Mouse (Mus musculus) intestine, postnatal 0 days (tissue): ENCODE measurements around the gene Rptor. TPM values are rescaled to one million over a fixed set of nuclear protein-coding genes. Genes with fewer than 3 reads are reported as not detected.

Experiments used
- ATAC-seq: fragments of 200-750 bp; cut with Nextera tagmentation; 2 replicates; pipeline ENCODE4 v1.8.0; 2017; ENCODE audit warnings: mild to moderate bottlenecking, moderate TSS enrichment, moderate library complexity
- H3K27ac ChIP-seq: fragments of 300-500 bp; sonication (generic); 2 replicates; pipeline ENCODE4 v1.5.1; 2014; ENCODE audit warnings: mild to moderate bottlenecking, low read depth, low read length, moderate library complexity
- H3K27me3 ChIP-seq: fragments of 300-500 bp; sonication (generic); replicated peaks from 2 replicates; pipeline ENCODE4 v1.6.1; 2014; ENCODE audit warnings: low read length, mixed read lengths; ENCODE audit not compliant: control insufficient read depth, insufficient read depth
- H3K36me3 ChIP-seq: fragments of 300-500 bp; sonication (generic); 2 replicates; pipeline ENCODE4 v1.6.1; 2014; ENCODE audit warnings: mild to moderate bottlenecking, moderate library complexity; ENCODE audit not compliant: control insufficient read depth, insufficient read depth
- H3K4me1 ChIP-seq: fragments of 300-500 bp; sonication (generic); replicated peaks from 2 replicates; pipeline ENCODE4 v1.6.1; 2014; ENCODE audit warnings: antibody characterized with exemption, low read length, mixed read lengths; ENCODE audit not compliant: control insufficient read depth, insufficient read depth
- H3K4me2 ChIP-seq: fragments of 300-500 bp; sonication (generic); replicated peaks from 2 replicates; pipeline ENCODE4 v1.6.1; 2014; ENCODE audit warnings: low read depth, mild to moderate bottlenecking, moderate library complexity
- H3K4me3 ChIP-seq: fragments of 300-500 bp; sonication (generic); 2 replicates; pipeline ENCODE4 v1.5.1; 2014; ENCODE audit warnings: low read depth, low read length
- H3K9ac ChIP-seq: fragments of 300-500 bp; sonication (generic); 2 replicates; pipeline ENCODE4 v1.6.1; 2014; ENCODE audit warnings: mild to moderate bottlenecking, low read depth, low read length
- H3K9me3 ChIP-seq: fragments of 300-500 bp; sonication (generic); 2 replicates; pipeline ENCODE4 v1.6.1; 2016; ENCODE audit warnings: mixed run types; ENCODE audit not compliant: control insufficient read depth
- CTCF ChIP-seq: sonication (generic); IDR thresholded peaks from 2 replicates; pipeline ENCODE4 v1.5.1; 2016; ENCODE audit warnings: low read depth, mild to moderate bottlenecking, control low read depth, antibody characterized with exemption, moderate library complexity
- WGBS: fragments of 180-500 bp; shearing (Covaris S2); extraction: QIAGEN DNeasy Blood & Tissue Kit; methylation state at CpG from one replicate; pipeline ENCODE4 v1.1.7; 2014; 5-methylcytosine and 5-hydroxymethylcytosine counted together
- polyA plus RNA-seq: library from polyadenylated mRNA; unstranded; fragments of >200 nt; fragmentation: Nextera tagmentation; extraction: Ambion mirVana; gene quantifications from 2 replicates; pipeline ENCODE4 v1.2.1, GENCODE M21; 2015

Gene Rptor
- polyA plus RNA-seq, 1 experiment from 2014 or later, result 5.1 TPM

DNA sequence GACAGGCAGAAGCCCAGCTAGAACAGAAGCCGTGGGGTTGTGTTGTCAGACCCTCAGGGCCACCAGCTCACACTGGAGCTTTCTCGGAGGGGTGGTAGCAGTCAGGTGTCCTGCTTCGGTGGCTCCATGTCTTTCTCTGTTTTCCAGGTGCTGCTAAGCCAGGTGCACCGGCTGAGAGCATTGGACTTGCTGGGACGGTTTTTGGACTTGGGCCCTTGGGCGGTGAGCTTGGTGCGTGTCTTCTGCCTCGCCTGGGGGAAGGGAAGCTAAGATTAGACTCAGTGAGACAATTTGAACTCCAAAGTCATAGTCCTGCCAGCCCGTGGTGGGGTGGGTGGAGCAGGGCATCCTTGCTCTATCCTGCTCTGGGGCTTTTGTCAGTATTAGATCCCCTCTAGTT, 218.8 kb downstream of the Rptor start:
- no peak for ATAC-seq
- H3K27ac ChIP-seq, result no peak overlapping the region
- 79% methylated on average over 9 of the region's 9 CpGs for WGBS
- peaks cover 26% of the 10 kb centered on the region for H3K36me3 ChIP-seq
- H3K4me1 ChIP-seq, result no peaks in the 10 kb centered on the region
- H3K4me2 ChIP-seq, result no peak overlapping the region
- no peak overlapping the region for H3K4me3 ChIP-seq
- no peaks in the 10 kb centered on the region for H3K9me3 ChIP-seq
- no peak overlapping the region for H3K9ac ChIP-seq
- no peak for TF ChIP-seq CTCF
- H3K27me3 ChIP-seq, result no peaks in the 10 kb centered on the region

DNA sequence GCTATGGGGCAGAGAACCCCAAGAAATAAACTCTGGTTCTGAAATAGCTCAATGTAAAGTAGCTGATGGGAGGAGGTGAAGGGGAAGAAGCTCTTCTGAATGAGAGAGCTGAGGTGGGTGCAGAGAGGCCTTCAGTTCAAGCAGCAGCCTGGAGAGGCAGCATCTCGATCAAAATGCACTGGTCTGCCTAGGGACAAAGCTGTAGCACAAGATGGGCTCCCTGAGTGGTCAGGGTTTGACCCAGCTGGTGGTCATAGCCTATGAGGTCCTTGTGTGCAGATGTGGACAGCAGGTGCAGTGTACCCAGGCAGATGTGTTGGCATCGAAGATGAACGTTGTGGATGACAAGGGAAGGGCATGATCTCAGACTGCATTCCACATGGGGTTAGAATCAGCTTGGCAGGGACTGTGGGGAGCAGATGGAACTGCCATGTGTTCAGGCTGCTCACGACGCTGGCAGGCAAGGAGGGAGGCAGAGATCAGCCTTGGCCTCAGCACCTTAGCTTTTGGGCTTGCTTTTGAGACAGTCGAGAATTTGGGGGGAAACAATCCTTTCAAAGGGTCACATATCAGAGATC, 221.5 kb downstream of the Rptor start:
- no peak overlapping the region for H3K9ac ChIP-seq
- H3K36me3 ChIP-seq, result peaks cover 27% of the 10 kb centered on the region
- H3K27me3 ChIP-seq, result no peaks in the 10 kb centered on the region
- no peak overlapping the region for H3K4me2 ChIP-seq
- H3K27ac ChIP-seq, result no peak overlapping the region
- no peaks in the 10 kb centered on the region for H3K4me1 ChIP-seq
- 82% methylated on average over 6 of the region's 6 CpGs for WGBS
- no peak for ATAC-seq
- TF ChIP-seq CTCF, result no peak
- no peaks in the 10 kb centered on the region for H3K9me3 ChIP-seq
- no peak overlapping the region for H3K4me3 ChIP-seq

DNA sequence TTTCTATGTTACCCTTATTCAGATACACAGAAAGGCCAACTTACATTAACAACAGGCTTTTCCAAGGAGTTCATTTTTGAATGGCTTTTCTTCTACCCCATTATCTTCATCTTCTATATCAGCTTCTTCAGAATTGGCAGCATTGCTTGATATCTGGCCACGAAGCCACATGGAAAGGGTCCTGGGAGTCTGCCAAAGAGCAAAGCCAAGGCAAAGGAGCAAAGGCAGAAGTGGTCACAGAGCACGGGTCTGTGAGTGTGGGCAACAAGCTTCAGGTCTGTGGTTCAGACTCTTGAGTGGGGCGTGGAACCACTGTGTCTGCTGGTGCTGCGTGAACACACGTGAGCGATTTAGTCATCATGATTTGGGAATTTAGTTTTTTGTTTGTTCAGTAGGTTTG, 223.1 kb downstream of the Rptor start:
- H3K9ac ChIP-seq, result no peak overlapping the region
- no peaks in the 10 kb centered on the region for H3K9me3 ChIP-seq
- no peak overlapping the region for H3K4me2 ChIP-seq
- WGBS, result 92% methylated on average over 6 of the region's 6 CpGs
- H3K36me3 ChIP-seq, result peaks cover 22% of the 10 kb centered on the region
- no peaks in the 10 kb centered on the region for H3K27me3 ChIP-seq
- H3K4me1 ChIP-seq, result no peaks in the 10 kb centered on the region
- H3K27ac ChIP-seq, result no peak overlapping the region
- no peak overlapping the region for H3K4me3 ChIP-seq
- ATAC-seq, result no peak
- no peak for TF ChIP-seq CTCF

DNA sequence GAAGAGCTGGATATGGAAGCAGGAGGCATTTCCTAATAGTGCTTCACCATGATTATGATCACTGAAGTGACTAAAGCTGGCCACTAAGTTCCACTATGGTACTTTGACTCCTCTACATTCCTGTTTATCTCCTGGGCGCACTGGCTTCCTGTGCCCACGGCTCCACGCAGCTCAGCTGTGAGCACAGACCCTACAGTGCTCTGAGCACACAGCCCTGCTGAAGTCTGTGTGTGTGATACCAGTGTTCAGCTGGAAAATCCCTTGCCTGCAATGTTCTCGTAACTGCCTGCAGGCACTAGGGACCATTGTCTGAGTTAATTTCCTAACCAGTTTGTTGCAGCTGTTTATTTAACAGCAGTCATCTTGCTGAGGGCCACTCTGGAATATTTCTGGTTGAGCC, 223.5 kb downstream of the Rptor start:
- Histone ChIP-seq H3K4me1 (no peaks in the 10 kb centered on the region), H3K27ac (no peak overlapping the region), H3K9ac (no peak overlapping the region), H3K27me3 (no peaks in the 10 kb centered on the region), H3K36me3 (peaks cover 22% of the 10 kb centered on the region), H3K9me3 (no peaks in the 10 kb centered on the region), H3K4me2 (no peak overlapping the region), H3K4me3 (no peak overlapping the region)
- no peak for ATAC-seq
- WGBS, result 83% methylated on average over 4 of the region's 4 CpGs
- no peak for TF ChIP-seq CTCF

DNA sequence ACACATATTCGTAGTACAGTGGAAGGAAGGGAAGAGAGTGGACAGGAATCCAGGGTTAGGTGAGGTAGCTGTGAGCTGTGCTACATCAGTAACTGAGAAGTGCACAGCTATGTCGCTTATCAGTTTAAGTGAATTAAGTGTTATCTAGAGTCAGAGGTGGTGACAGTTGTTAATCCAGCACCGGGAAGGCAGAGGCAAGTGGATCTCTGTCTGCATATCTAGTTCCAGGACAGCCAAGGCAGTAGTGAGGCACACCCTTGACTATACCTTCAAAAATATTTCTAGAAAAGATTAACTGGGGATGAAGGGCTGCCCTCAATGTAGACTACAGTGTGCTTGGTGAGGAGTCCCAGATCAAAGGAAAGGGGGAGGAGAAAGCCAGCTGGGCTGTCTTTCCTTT, 226.4 kb downstream of the Rptor start:
- Histone ChIP-seq H3K36me3 (peaks cover 15% of the 10 kb centered on the region; the same call in 1 of the 2 replicates), H3K4me3 (no peak overlapping the region), H3K9me3 (no peaks in the 10 kb centered on the region), H3K9ac (no peak overlapping the region), H3K4me1 (no peaks in the 10 kb centered on the region), H3K27ac (no peak overlapping the region), H3K27me3 (no peaks in the 10 kb centered on the region), H3K4me2 (no peak overlapping the region)
- TF ChIP-seq CTCF, result no peak
- 71% methylated on average over 3 of the region's 3 CpGs for WGBS
- ATAC-seq, result no peak

DNA sequence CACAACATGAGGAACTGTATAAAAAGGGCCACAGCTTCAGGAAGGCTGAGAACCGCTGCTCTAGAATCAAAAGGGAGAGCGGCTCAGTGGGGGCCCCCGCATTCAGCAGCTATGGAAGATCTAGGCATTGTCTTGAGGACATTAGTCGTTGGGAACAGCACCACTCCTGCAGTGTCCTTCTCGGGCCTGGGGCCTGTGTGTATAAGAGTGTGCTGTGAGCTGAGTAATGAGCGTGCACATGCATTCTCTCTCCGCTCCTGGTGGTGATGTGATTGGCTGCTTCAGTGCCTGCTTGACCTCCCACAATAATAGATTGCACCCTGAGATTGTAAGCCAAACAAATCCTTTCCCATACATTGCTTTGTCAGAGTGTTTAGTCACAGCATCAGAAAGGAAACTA, 229.0 kb downstream of the Rptor start:
- Histone ChIP-seq H3K27ac (no peak overlapping the region), H3K4me2 (no peak overlapping the region), H3K4me3 (no peak overlapping the region), H3K9ac (no peak overlapping the region), H3K9me3 (no peaks in the 10 kb centered on the region), H3K4me1 (no peaks in the 10 kb centered on the region; the same call in 1 of the 2 replicates), H3K27me3 (no peaks in the 10 kb centered on the region), H3K36me3 (peaks cover 10% of the 10 kb centered on the region; the same call in 1 of the 2 replicates)
- WGBS, result 78% methylated on average over 7 of the region's 7 CpGs
- TF ChIP-seq CTCF, result no peak
- no peak for ATAC-seq

DNA sequence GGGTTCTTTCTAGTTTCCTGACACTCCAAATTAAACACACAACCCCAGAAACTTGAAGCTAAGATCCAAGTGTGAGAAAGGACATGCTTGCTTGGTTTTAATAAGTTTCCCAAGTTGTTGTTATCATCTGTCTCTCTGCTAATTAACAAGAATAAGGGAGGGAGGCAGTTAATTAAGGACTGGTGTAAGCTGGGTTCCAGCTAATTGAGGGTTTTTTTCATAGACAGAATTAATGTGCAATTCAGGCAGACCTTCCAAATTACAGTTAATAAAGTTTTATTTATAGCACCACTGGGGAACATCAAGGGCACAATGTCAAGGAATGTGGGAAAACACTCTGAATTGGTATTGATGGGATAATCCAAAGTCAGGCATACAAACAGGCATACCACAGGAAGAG, 230.6 kb downstream of the Rptor start:
- Histone ChIP-seq H3K36me3 (0 out of 2 replicates have a peak, but pooled peaks cover 2% of the 10 kb centered on the region), H3K27me3 (no peaks in the 10 kb centered on the region), H3K9me3 (no peaks in the 10 kb centered on the region), H3K4me2 (no peak overlapping the region), H3K4me3 (no peak overlapping the region), H3K4me1 (no peaks in the 10 kb centered on the region; the same call in 1 of the 2 replicates), H3K9ac (no peak overlapping the region), H3K27ac (no peak overlapping the region)
- no peak for TF ChIP-seq CTCF
- no peak for ATAC-seq
